Mouse (Mus musculus) spleen, adult 2 months (tissue): ENCODE measurements around the gene Plxdc1.

Source experiments
- CTCF ChIP-seq: fragments of 200-500 bp; IDR thresholded peaks from 2 replicates; pipeline ENCODE4 v1.5.1; 2011; ENCODE audit warnings: mild to moderate bottlenecking, inconsistent platforms; ENCODE audit not compliant: insufficient read depth, insufficient read length, insufficient replicate concordance; ENCODE audit errors: extremely low read depth
- POLR2A ChIP-seq: fragments of 200-500 bp; IDR thresholded peaks from 2 replicates; pipeline ENCODE4 v1.6.1; 2011; ENCODE audit warnings: low read depth, low read length, inconsistent platforms

GRCm38 (mm10) chr11:97905941-97906340 is 80.3 kb downstream of the Plxdc1 start:
- TF ChIP-seq CTCF (no peak), POLR2A (no peak)
